Mouse (Mus musculus): ENCODE data around the gene Tmem119.
"Not testable (repeated sequence)": the region's sequence is repeated elsewhere in the genome, so short reads cannot be mapped to it uniquely, and the experiment has no call there.

Tmem119 gene

GRCm38 (mm10) chr5:113789075-113789788 is 11.1 kb downstream of the Tmem119 start:
- no peak for DNase-seq (ENCODE audit: low read depth, low spot score)

- DNase-seq (ENCODE audit: low read depth, low spot score), result no peak
Observed at GRCm38 (mm10) chr5:113788645-113789044, 11.7 kb downstream of the Tmem119 start.

- no peak for DNase-seq (ENCODE audit: low read depth, low spot score)
Observed at GRCm38 (mm10) chr5:113786985-113787384, 13.3 kb downstream of the Tmem119 start.

GRCm38 (mm10) chr5:113784104-113784503 is 16.2 kb downstream of the Tmem119 start:
- DNase-seq (ENCODE audit: low read depth, low spot score), result not testable (repeated sequence)

GRCm38 (mm10) chr5:113783581-113784001 is 16.7 kb downstream of the Tmem119 start:
- no peak for DNase-seq (ENCODE audit: low read depth, low spot score)

GRCm38 (mm10) chr5:113782624-113783023 is 17.7 kb downstream of the Tmem119 start:
- no peak for DNase-seq (ENCODE audit: low read depth, low spot score)

- DNase-seq (ENCODE audit: low read depth, low spot score), result no peak
Observed at GRCm38 (mm10) chr5:113781875-113782274, 18.4 kb downstream of the Tmem119 start.

- DNase-seq (ENCODE audit: low read depth, low spot score), result no peak
Observed at GRCm38 (mm10) chr5:113781254-113781653, 19.1 kb downstream of the Tmem119 start.

GRCm38 (mm10) chr5:113780763-113781162 is 19.6 kb downstream of the Tmem119 start:
- DNase-seq (ENCODE audit: low read depth, low spot score), result no peak

- DNase-seq (ENCODE audit: low read depth, low spot score), result no peak
Observed at GRCm38 (mm10) chr5:113780082-113780752, 20.1 kb downstream of the Tmem119 start.

- no peak for DNase-seq (ENCODE audit: low read depth, low spot score)
Observed at GRCm38 (mm10) chr5:113779569-113779968, 20.7 kb downstream of the Tmem119 start.

GRCm38 (mm10) chr5:113777728-113778127 is 22.6 kb downstream of the Tmem119 start:
- not testable (repeated sequence) for DNase-seq (ENCODE audit: low read depth, low spot score)

- no peak for DNase-seq (ENCODE audit: low read depth, low spot score)
Observed at GRCm38 (mm10) chr5:113776896-113777226, 23.5 kb downstream of the Tmem119 start.

GRCm38 (mm10) chr5:113776128-113776895 is 24.0 kb downstream of the Tmem119 start:
- DNase-seq (ENCODE audit: low read depth, low spot score), result no peak

- DNase-seq (ENCODE audit: low read depth, low spot score), result no peak
Observed at GRCm38 (mm10) chr5:113775585-113775984, 24.7 kb downstream of the Tmem119 start.

- peak; percentile 59 for DNase-seq (ENCODE audit: low read depth, low spot score)
Observed at GRCm38 (mm10) chr5:113773664-113774063, 26.7 kb downstream of the Tmem119 start.

- no peak for DNase-seq (ENCODE audit: low read depth, low spot score)
Observed at GRCm38 (mm10) chr5:113772905-113773519, 27.3 kb downstream of the Tmem119 start.

- peak; percentile 91 for DNase-seq (ENCODE audit: low read depth, low spot score)
Observed at GRCm38 (mm10) chr5:113772450-113772895, 27.8 kb downstream of the Tmem119 start, which contains the start of the genes Sart3 and Iscu. TSS of gene Sart3 (minus strand) at chr5:113772510. TSS of gene Iscu (plus strand) at chr5:113772748.

GRCm38 (mm10) chr5:113771213-113772162 is 28.8 kb downstream of the Tmem119 start:
- DNase-seq (ENCODE audit: low read depth, low spot score), result peak; percentile 55

GRCm38 (mm10) chr5:113768806-113769205 is 31.5 kb downstream of the Tmem119 start:
- DNase-seq (ENCODE audit: low read depth, low spot score), result no peak

All from WW6 (cell line).